Mouse (Mus musculus) liver, embryonic 13.5 days (tissue): ENCODE data around the gene Myo1d. TPM values are rescaled to one million over a fixed set of nuclear protein-coding genes. Genes with fewer than 3 reads are reported as not detected.

ENCODE experiments used
- polyA plus RNA-seq: library from polyadenylated mRNA; unstranded; fragments of >200 nt; fragmentation: Nextera tagmentation; extraction: Ambion mirVana; gene quantifications from 2 replicates; pipeline ENCODE4 v1.2.1, GENCODE M21; 2015

Gene Myo1d
- polyA plus RNA-seq, 1 experiment from 2014 or later = 5.2 TPM

Other genes with a start within 250 kb of the Myo1d start
- gene Tmem98, start 30.1 kb upstream of the Myo1d start, polyA plus RNA-seq = 11.7 and 12.6 TPM in 2 replicates
- not detected in 2 replicates for gene Spaca3, start 78.3 kb upstream of the Myo1d start, polyA plus RNA-seq